Mouse (Mus musculus) limb, embryonic 14.5 days (tissue): ENCODE measurements around the gene Serpinb7. TPM values are rescaled to one million over a fixed set of nuclear protein-coding genes. Genes with fewer than 3 reads are reported as not detected.

Source experiments
- ATAC-seq: fragments of 200-750 bp; cut with Nextera tagmentation; 2 replicates; pipeline ENCODE4 v1.8.0; 2017; ENCODE audit warnings: low read depth, moderate number of reproducible peaks, moderate TSS enrichment; ENCODE audit not compliant: low FRiP score
- DNase-seq: peaks from one replicate; pipeline ENCODE4 v3.0.0-alpha.2; 2015; ENCODE audit warnings: low spot score
- H3K27ac ChIP-seq: fragments of 300-500 bp; sonication (generic); replicated peaks from 2 replicates; pipeline ENCODE4 v1.5.1; 2014; ENCODE audit warnings: low read depth, mild to moderate bottlenecking, low read length, moderate library complexity, mixed read lengths
- H3K27me3 ChIP-seq: fragments of 300-500 bp; sonication (generic); 2 replicates; pipeline ENCODE4 v1.6.1; 2014; ENCODE audit warnings: low read length, mixed read lengths; ENCODE audit not compliant: control insufficient read depth, insufficient read depth
- H3K36me3 ChIP-seq: fragments of 300-500 bp; sonication (generic); 2 replicates; pipeline ENCODE4 v1.6.1; 2014; ENCODE audit warnings: mild to moderate bottlenecking, low read length, moderate library complexity, mixed read lengths; ENCODE audit not compliant: control insufficient read depth, insufficient read depth
- H3K4me1 ChIP-seq: fragments of 300-500 bp; sonication (generic); 2 replicates; pipeline ENCODE4 v1.6.1; 2014; ENCODE audit warnings: antibody characterized with exemption, low read length, mixed read lengths; ENCODE audit not compliant: control insufficient read depth, insufficient read depth
- H3K4me2 ChIP-seq: fragments of 300-500 bp; sonication (generic); replicated peaks from 2 replicates; pipeline ENCODE4 v1.6.1; 2014; ENCODE audit warnings: low read depth, mild to moderate bottlenecking, low read length, moderate library complexity; ENCODE audit not compliant: severe bottlenecking
- H3K4me3 ChIP-seq: fragments of 300-500 bp; sonication (generic); replicated peaks from 2 replicates; pipeline ENCODE4 v1.5.1; 2014; ENCODE audit warnings: low read length
- H3K9ac ChIP-seq: fragments of 300-500 bp; sonication (generic); 2 replicates; pipeline ENCODE4 v1.6.1; 2014; ENCODE audit warnings: mild to moderate bottlenecking, low read depth, low read length, moderate library complexity; ENCODE audit not compliant: severe bottlenecking
- H3K9me3 ChIP-seq: fragments of 300-500 bp; sonication (generic); 2 replicates; pipeline ENCODE4 v1.6.1; 2016; ENCODE audit warnings: low read length; ENCODE audit not compliant: control insufficient read depth
- POLR2A ChIP-seq: fragments of 200-500 bp; IDR thresholded peaks from 2 replicates; pipeline ENCODE4 v1.8.0; 2012; ENCODE audit warnings: inconsistent platforms, mild to moderate bottlenecking, moderate library complexity, borderline replicate concordance; ENCODE audit not compliant: insufficient read depth, insufficient read length; ENCODE audit errors: extremely low read depth
- WGBS: fragments of 180-500 bp; shearing (Covaris S2); extraction: QIAGEN DNeasy Blood & Tissue Kit; methylation state at CpG from one replicate; pipeline ENCODE4 v1.1.7; 2014; 5-methylcytosine and 5-hydroxymethylcytosine counted together
- polyA plus RNA-seq, 2 experiments: library from polyadenylated mRNA; depleted of rRNA in 1 of 2; stranded (reverse) in 1 of 2; unstranded in 1 of 2; fragments of >200 nt; fragmentation: Nextera tagmentation in 1 of 2; extraction: Ambion mirVana in 1 of 2; gene quantifications; 2 replicates each; pipeline versions ENCODE4 v1.2.1 to v1.2.3; 2012 to 2014

The Serpinb7 gene
- polyA plus RNA-seq, 2 experiments, result 2.3 to 4.3 TPM

DNA sequence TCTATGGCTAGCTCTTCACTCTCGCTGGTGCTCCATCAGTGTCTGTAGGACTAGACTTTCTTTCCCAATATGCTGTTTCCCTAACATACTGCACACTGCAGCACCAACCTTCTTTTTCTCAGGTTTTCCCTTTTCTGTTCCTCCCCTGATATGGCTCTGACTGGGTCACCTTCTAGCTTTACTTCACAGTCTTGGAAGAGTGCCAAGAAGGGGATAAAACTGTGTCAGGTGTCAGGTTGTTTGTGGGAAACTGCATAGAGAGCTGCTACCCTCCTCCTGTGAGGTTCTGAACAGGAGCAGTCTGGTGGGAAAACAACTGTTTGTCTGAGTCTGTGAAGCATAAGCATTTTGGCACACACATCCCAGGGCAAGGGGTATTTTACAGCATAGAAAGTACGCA, 30.5 kb upstream of the Serpinb7 start:
- ATAC-seq, result no peak
- TF ChIP-seq POLR2A, result no peak
- no peak for DNase-seq
- no peaks in the 10 kb centered on the region for H3K27me3 ChIP-seq
- no peaks in the 10 kb centered on the region for H3K9me3 ChIP-seq
- H3K36me3 ChIP-seq, result no peaks in the 10 kb centered on the region
- H3K27ac ChIP-seq, result no peak overlapping the region
- H3K4me1 ChIP-seq, result peaks cover 6% of the 10 kb centered on the region; the same call in 1 of the 2 replicates
- no peak overlapping the region for H3K9ac ChIP-seq
- no peak overlapping the region for H3K4me3 ChIP-seq
- WGBS, result 53% methylated on average over 2 of the region's 2 CpGs
- H3K4me2 ChIP-seq, result no peak overlapping the region

DNA sequence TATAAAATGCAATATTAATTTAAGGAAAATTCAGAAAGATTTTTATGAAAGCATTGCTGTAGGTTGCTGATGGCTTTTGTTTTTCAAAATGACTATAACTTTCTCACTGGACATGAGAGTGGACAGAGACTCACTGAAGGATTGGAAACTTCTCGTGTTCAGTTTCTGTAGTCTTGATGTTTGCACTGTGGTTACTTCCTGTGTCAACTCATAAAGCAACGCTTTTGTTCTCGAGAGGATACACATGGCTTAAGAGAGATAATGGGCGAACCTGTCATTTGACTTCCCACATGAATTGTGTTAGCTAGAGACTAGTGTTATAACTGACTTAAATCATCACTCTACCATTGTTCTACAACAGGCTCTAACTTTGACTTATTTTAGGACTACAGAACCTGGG, 22.5 kb upstream of the Serpinb7 start:
- H3K27me3 ChIP-seq, result no peaks in the 10 kb centered on the region
- no peak overlapping the region for H3K27ac ChIP-seq
- no peak for DNase-seq
- no peaks in the 10 kb centered on the region for H3K4me1 ChIP-seq
- H3K9me3 ChIP-seq, result no peaks in the 10 kb centered on the region
- WGBS, result 83% methylated on average over 4 of the region's 4 CpGs
- H3K9ac ChIP-seq, result no peak overlapping the region
- no peaks in the 10 kb centered on the region for H3K36me3 ChIP-seq
- no peak overlapping the region for H3K4me2 ChIP-seq
- ATAC-seq, result no peak
- no peak overlapping the region for H3K4me3 ChIP-seq
- TF ChIP-seq POLR2A, result no peak

DNA sequence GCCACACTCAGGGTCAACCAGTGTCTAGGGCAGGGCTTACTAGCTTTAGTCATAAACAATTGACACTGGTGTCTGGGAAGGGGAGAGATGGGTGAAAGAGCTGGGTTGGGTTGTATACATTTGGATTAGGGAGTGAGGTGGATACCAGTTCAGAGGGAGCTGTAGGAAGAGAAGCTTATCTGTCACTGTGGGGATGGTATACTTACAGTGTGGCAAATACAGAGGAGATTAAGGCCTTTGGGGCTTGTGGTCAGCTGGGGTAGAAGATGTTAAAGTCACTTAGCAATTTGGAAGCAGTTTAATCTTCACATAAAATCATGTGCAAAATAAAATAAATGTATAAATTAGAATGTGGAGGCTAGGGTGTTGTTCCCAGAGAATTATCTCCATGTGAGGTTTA, 21.1 kb upstream of the Serpinb7 start:
- H3K27ac ChIP-seq, result no peak overlapping the region
- H3K9ac ChIP-seq, result no peak overlapping the region
- no peak for TF ChIP-seq POLR2A
- H3K36me3 ChIP-seq, result no peaks in the 10 kb centered on the region
- no peak overlapping the region for H3K4me2 ChIP-seq
- no peaks in the 10 kb centered on the region for H3K27me3 ChIP-seq
- no peak for ATAC-seq
- DNase-seq, result no peak
- H3K4me1 ChIP-seq, result no peaks in the 10 kb centered on the region
- no peak overlapping the region for H3K4me3 ChIP-seq
- no peaks in the 10 kb centered on the region for H3K9me3 ChIP-seq

DNA sequence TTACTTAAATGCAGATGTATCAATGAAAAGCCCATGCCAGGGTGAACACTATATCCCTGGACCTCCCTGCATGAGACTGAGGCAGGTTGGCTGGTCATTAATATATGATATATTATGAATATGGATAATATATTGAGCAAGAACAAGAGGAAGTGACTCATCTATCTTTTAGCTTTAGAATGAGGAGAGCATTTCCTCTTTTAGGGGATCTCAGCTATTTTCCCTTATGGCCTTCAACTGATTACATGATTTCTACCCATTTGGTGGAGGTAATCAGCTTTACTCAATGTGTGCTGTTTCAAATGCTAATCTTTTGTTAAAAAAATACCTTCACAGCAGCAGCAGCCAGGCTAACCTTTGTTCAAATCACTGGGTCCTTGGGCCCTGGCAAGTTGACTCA, 18.0 kb upstream of the Serpinb7 start:
- ATAC-seq, result no peak

DNA sequence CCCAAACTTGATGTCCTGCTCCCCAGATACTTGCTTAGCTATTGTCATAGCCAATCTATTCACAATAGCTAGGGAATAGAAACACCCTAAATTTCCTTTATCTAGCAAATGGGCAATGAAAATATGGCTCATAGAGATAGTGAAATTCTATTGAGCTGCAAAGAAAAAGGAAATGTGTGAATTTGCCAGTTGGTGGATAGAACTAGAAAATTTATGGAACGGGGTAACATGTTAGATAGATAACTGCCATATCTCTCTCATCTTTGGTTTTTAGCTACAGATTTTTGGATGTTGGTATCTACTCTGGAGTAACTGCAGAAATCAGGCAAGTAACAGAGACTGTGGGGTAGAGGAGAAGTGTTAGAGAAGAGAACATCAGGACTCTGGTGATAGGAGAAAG, 17.1 kb upstream of the Serpinb7 start:
- no peaks in the 10 kb centered on the region for H3K4me1 ChIP-seq
- ATAC-seq (no peak), DNase-seq (no peak)
- WGBS, result 89% methylated on average over 1 of the region's 1 CpGs
- no peak overlapping the region for H3K27ac ChIP-seq
- H3K4me3 ChIP-seq, result no peak overlapping the region
- no peak for TF ChIP-seq POLR2A
- H3K36me3 ChIP-seq, result no peaks in the 10 kb centered on the region
- no peak overlapping the region for H3K4me2 ChIP-seq
- H3K9ac ChIP-seq, result no peak overlapping the region
- no peaks in the 10 kb centered on the region for H3K27me3 ChIP-seq
- H3K9me3 ChIP-seq, result no peaks in the 10 kb centered on the region

More for the DNA sequence above, 18.0 kb upstream of the Serpinb7 start:
- Histone ChIP-seq H3K9ac (no peak overlapping the region), H3K9me3 (no peaks in the 10 kb centered on the region), H3K4me2 (no peak overlapping the region), H3K36me3 (no peaks in the 10 kb centered on the region), H3K27me3 (no peaks in the 10 kb centered on the region), H3K27ac (no peak overlapping the region), H3K4me3 (no peak overlapping the region), H3K4me1 (no peaks in the 10 kb centered on the region)
- DNase-seq, result no peak
- TF ChIP-seq POLR2A, result no peak

DNA sequence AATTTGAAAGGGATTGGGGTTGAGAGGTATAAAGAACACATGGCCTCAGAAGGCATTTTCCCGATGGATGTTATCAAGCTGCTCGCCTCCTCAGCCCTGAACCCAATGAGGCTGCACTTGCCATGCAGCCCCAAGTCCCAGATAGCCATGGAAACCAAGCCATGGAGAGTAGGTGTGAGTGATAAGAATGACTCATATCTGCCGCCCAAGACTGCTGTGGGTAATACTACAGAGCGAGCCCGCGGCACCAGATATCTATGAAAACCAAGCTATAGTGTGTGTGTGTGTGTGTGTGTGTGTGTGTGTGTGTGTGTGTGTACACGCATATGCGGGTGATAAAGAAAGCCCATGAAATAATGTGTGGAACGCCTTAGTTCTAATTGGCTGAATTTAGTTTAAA, 14.9 kb upstream of the Serpinb7 start:
- ATAC-seq, result no peak
- no peaks in the 10 kb centered on the region for H3K9me3 ChIP-seq
- no peak overlapping the region for H3K4me3 ChIP-seq
- no peaks in the 10 kb centered on the region for H3K27me3 ChIP-seq
- no peak for TF ChIP-seq POLR2A
- no peak for DNase-seq
- H3K9ac ChIP-seq, result no peak overlapping the region
- no peaks in the 10 kb centered on the region for H3K4me1 ChIP-seq
- 93% methylated on average over 9 of the region's 9 CpGs for WGBS
- no peak overlapping the region for H3K27ac ChIP-seq
- no peaks in the 10 kb centered on the region for H3K36me3 ChIP-seq
- H3K4me2 ChIP-seq, result no peak overlapping the region
